11 mouse cellular contexts compared by ENCODE assay signal in genomic region chr3:90555954-90556353, GRCm38 (mm10). TPM values are rescaled to one million over a fixed set of nuclear protein-coding genes. Genes with fewer than 3 reads are reported as not detected.
DNase-seq lines count a peak whose midpoint lies in the region; ATAC-seq lines count a peak whose summit lies in the region.
"Had no signal": no experiment of that assay in that cellular context is flagged by ENCODE, and none has a peak within 500 bp of the region (broad histone marks: within the 10 kb centered on the region; RNA-seq: fewer than 3 reads in every experiment).

No protein-coding gene starts in this region.

- H3K27ac ChIP-seq in forebrain, embryonic 11.5 days (ENCODE audit: low read depth, low read length): no peak overlapping the region
- H3K27ac ChIP-seq in forebrain, embryonic 10.5 days: no peak overlapping the region

- H3K9me3 ChIP-seq in forebrain, embryonic 11.5 days (ENCODE audit: control insufficient read depth, low read length): no peaks in the 10 kb centered on the region
- no peaks in the 10 kb centered on the region for H3K9me3 ChIP-seq in forebrain, embryonic 10.5 days

- H3K9ac ChIP-seq in forebrain, embryonic 11.5 days (ENCODE audit: low read length): no peak overlapping the region

- H3K4me1 ChIP-seq in forebrain, embryonic 11.5 days (replicated peaks; ENCODE audit: control insufficient read depth, insufficient read depth, low read length): no peaks in the 10 kb centered on the region
- H3K4me1 ChIP-seq in forebrain, embryonic 10.5 days: peaks cover 4% of the 10 kb centered on the region; the same call in 1 of the 2 replicates

- 48% methylated on average over 5 of the region's 5 CpGs for whole genome bisulfite sequencing in forebrain, embryonic 11.5 days
- WGBS in forebrain, embryonic 10.5 days: 65% methylated on average over 5 of the region's 5 CpGs

- ATAC-seq in forebrain, embryonic 11.5 days (replicated peaks; ENCODE audit: low FRiP score): peak; percentile 72

- H3K4me3 ChIP-seq in forebrain, embryonic 11.5 days (ENCODE audit: low read depth, low read length): no peak overlapping the region
- H3K4me3 ChIP-seq in forebrain, embryonic 10.5 days: no peak overlapping the region

- H3K36me3 ChIP-seq in forebrain, embryonic 11.5 days (ENCODE audit: control insufficient read depth, insufficient read depth, low read length): no peaks in the 10 kb centered on the region
- H3K36me3 ChIP-seq in forebrain, embryonic 10.5 days (replicated peaks): no peaks in the 10 kb centered on the region

- intact Hi-C loops in left cerebral cortex, postnatal 14 days (cut with DNase I): no loop called here

- H3K27me3 ChIP-seq in forebrain, embryonic 11.5 days (ENCODE audit: control insufficient read depth, insufficient read depth, low read length): no peaks in the 10 kb centered on the region
- no peaks in the 10 kb centered on the region for H3K27me3 ChIP-seq in forebrain, embryonic 10.5 days (ENCODE audit: poor library complexity, severe bottlenecking)

- H3K4me2 ChIP-seq in forebrain, embryonic 11.5 days (ENCODE audit: low read depth, low read length, severe bottlenecking): no peak overlapping the region

- DNase-seq in forebrain, embryonic 11.5 days (ENCODE audit: low spot score): no peak
- no peak for DNase-seq in forebrain, embryonic 10.5 days (ENCODE audit: extremely low spot score, low spot score)
- peak; percentile 84 for DNase-seq in Muller cell, postnatal 12 days (ENCODE audit: inconsistent ontology term)
- peak; percentile 44 to 53 for DNase-seq in frontal cortex, adult 2 months (ENCODE audit: extremely low spot score in 1 of 2, low spot score in 1 of 2)
- peak; percentile 46 to 76 for DNase-seq in left cerebral cortex, postnatal 14 days (ENCODE audit: low spot score in 2 of 2)
- DNase-seq in thymus, postnatal 36 days: no peak
- no peak for DNase-seq in MN1 (ENCODE audit: low spot score)
- DNase-seq in kidney, adult 8-10 months: no peak

RNA-seq across cellular contexts. Expression of gene S100a3, which starts 4.4 kb away (rescaled TPM):
- not detected in 2 replicates for polyA plus RNA-seq in forebrain, embryonic 11.5 days (2014; fragmentation: Nextera tagmentation; extraction: Ambion mirVana)
- polyA plus RNA-seq in forebrain, embryonic 10.5 days (2016; fragmentation: Nextera tagmentation; extraction: Ambion mirVana): not detected in 2 replicates
- 2.7 and 3.4 TPM in 2 replicates for polyA plus RNA-seq in frontal cortex, adult 2 months (2012; rRNA removed)
- total RNA-seq in left cerebral cortex, postnatal 14 days (2021): 1 to 10 TPM; 1.1 to 3.5 TPM
- total RNA-seq: common myeloid progenitor, adult 5-6 weeks; hematopoietic stem cell, adult 5-6 weeks had no signal

RNA-seq across cellular contexts. Expression of gene S100a16, which starts 18.9 kb away (rescaled TPM):
- polyA plus RNA-seq in forebrain, embryonic 11.5 days (2014; fragmentation: Nextera tagmentation; extraction: Ambion mirVana): 28.8 and 30.8 TPM in 2 replicates
- polyA plus RNA-seq in forebrain, embryonic 10.5 days (2016; fragmentation: Nextera tagmentation; extraction: Ambion mirVana): 25.8 and 26.5 TPM in 2 replicates
- 119 and 133 TPM in 2 replicates for polyA plus RNA-seq in frontal cortex, adult 2 months (2012; rRNA removed)
- 10 to 100 TPM; 77.0 to 96.7 TPM for total RNA-seq in left cerebral cortex, postnatal 14 days (2021)
- total RNA-seq: common myeloid progenitor, adult 5-6 weeks; hematopoietic stem cell, adult 5-6 weeks had no signal

RNA-seq across cellular contexts. Expression of gene S100a14, which starts 29.3 kb away (rescaled TPM):
- polyA plus RNA-seq in forebrain, embryonic 11.5 days (2014; fragmentation: Nextera tagmentation; extraction: Ambion mirVana): not detected in 2 replicates
- polyA plus RNA-seq in forebrain, embryonic 10.5 days (2016; fragmentation: Nextera tagmentation; extraction: Ambion mirVana): not detected in 2 replicates
- not detected in 2 replicates for polyA plus RNA-seq in frontal cortex, adult 2 months (2012; rRNA removed)
- under 1 TPM; 0.57 TPM for total RNA-seq in left cerebral cortex, postnatal 14 days (2021)
- total RNA-seq: common myeloid progenitor, adult 5-6 weeks; hematopoietic stem cell, adult 5-6 weeks had no signal

RNA-seq across cellular contexts. Expression of gene S100a2, which starts 34.1 kb away (rescaled TPM):
- polyA plus RNA-seq in forebrain, embryonic 11.5 days (2014; fragmentation: Nextera tagmentation; extraction: Ambion mirVana): not detected in 2 replicates
- not detected in 2 replicates for polyA plus RNA-seq in forebrain, embryonic 10.5 days (2016; fragmentation: Nextera tagmentation; extraction: Ambion mirVana)
- polyA plus RNA-seq in frontal cortex, adult 2 months (2012; rRNA removed): not detected in 2 replicates
- total RNA-seq in left cerebral cortex, postnatal 14 days (2021): not detected
- total RNA-seq: common myeloid progenitor, adult 5-6 weeks; hematopoietic stem cell, adult 5-6 weeks had no signal
- polyA plus RNA-seq: lung, embryonic 16.5 days had no signal

RNA-seq across cellular contexts. Expression of gene S100a13, which starts 41.7 kb away (rescaled TPM):
- 10.3 and 12.0 TPM in 2 replicates for polyA plus RNA-seq in forebrain, embryonic 11.5 days (2014; fragmentation: Nextera tagmentation; extraction: Ambion mirVana)
- 7.8 and 8.2 TPM in 2 replicates for polyA plus RNA-seq in forebrain, embryonic 10.5 days (2016; fragmentation: Nextera tagmentation; extraction: Ambion mirVana)
- polyA plus RNA-seq in frontal cortex, adult 2 months (2012; rRNA removed): 62.0 and 66.7 TPM in 2 replicates
- total RNA-seq in left cerebral cortex, postnatal 14 days (2021): 10 to 100 TPM; 20.4 to 22.3 TPM

Comparison
In these comparisons a context has a peak if more than half of its experiments do, and no peak if none do; other contexts are left out.
1. DNase-seq: peak in Muller cell, postnatal 12 days (single experiment), frontal cortex, adult 2 months (2 of 2) and left cerebral cortex, postnatal 14 days (2 of 2); none in forebrain, embryonic 11.5 days (single experiment), forebrain, embryonic 10.5 days (single experiment), thymus, postnatal 36 days (0 of 2), MN1 (single experiment) and kidney, adult 8-10 months (0 of 2).